Mouse (Mus musculus) lung, embryonic 16.5 days (tissue): Measurements from ENCODE around the gene Ints12. TPM values are rescaled to one million over a fixed set of nuclear protein-coding genes. Genes with fewer than 3 reads are reported as not detected.

ENCODE experiments used
- polyA plus RNA-seq: library from polyadenylated mRNA; unstranded; fragments of >200 nt; fragmentation: Nextera tagmentation; extraction: Ambion mirVana; gene quantifications from 2 replicates; pipeline ENCODE4 v1.2.1, GENCODE M21; 2015

The Ints12 gene
- polyA plus RNA-seq, 1 experiment from 2014 or later, result 24.3 TPM

Other genes starting within 250 kb of the Ints12 start
- gene Npnt, start 141.5 kb upstream of the Ints12 start, polyA plus RNA-seq, result 135 and 143 TPM in 2 replicates
- 6.8 and 7.8 TPM in 2 replicates for gene Gstcd, start 193 bp downstream of the Ints12 start, polyA plus RNA-seq
- 1.2 and 1.5 TPM in 2 replicates for gene Arhgef38, start 143.1 kb downstream of the Ints12 start, polyA plus RNA-seq
- gene Ppa2, start 218.3 kb downstream of the Ints12 start, polyA plus RNA-seq, result 111 and 113 TPM in 2 replicates